Mouse (Mus musculus) bone marrow macrophage, adult 2 months (primary cell): Measurements from ENCODE around the gene Ube4a. TPM values are rescaled to one million over a fixed set of nuclear protein-coding genes. Genes with fewer than 3 reads are reported as not detected.
"Not testable (repeated sequence)": the region's sequence is repeated elsewhere in the genome, so short reads cannot be mapped to it uniquely, and the experiment has no call there.

Experiments used
- H3K27ac ChIP-seq: 2 replicates; pipeline ENCODE4 v1.5.1; 2012; ENCODE audit warnings: low read depth, low read length; ENCODE audit not compliant: insufficient read depth
- H3K4me1 ChIP-seq: 2 replicates; pipeline ENCODE4 v1.6.1; 2012; ENCODE audit warnings: low read length; ENCODE audit not compliant: control insufficient read depth, insufficient read depth
- H3K4me3 ChIP-seq: 2 replicates; pipeline ENCODE4 v1.5.1; 2012; ENCODE audit warnings: mild to moderate bottlenecking, low read length, moderate library complexity; ENCODE audit not compliant: insufficient read depth
- CTCF ChIP-seq: IDR thresholded peaks from 2 replicates; pipeline ENCODE4 v1.5.1; 2012; ENCODE audit warnings: low read depth, mild to moderate bottlenecking, low read length, moderate library complexity
- POLR2A ChIP-seq: IDR thresholded peaks from 2 replicates; pipeline ENCODE4 v1.6.1; 2012; ENCODE audit warnings: mild to moderate bottlenecking, low read depth, low read length, borderline replicate concordance
- polyA plus RNA-seq: library from polyadenylated mRNA; stranded (reverse); fragments of >200 nt; gene quantifications from 2 replicates; pipeline ENCODE4 v1.2.4, GENCODE M21; 2012; ENCODE audit not compliant: missing spikeins, insufficient read depth, insufficient read length

The Ube4a gene
- polyA plus RNA-seq, 1 experiment, result 48.0 TPM

GRCm38 (mm10) chr9:44982081-44982480 lies 16.7 kb upstream of the Ube4a start:
- TF ChIP-seq POLR2A, result no peak
- TF ChIP-seq CTCF, result no peak
- no peak overlapping the region for H3K4me3 ChIP-seq
- peaks cover 11% of the 10 kb centered on the region for H3K4me1 ChIP-seq
- H3K27ac ChIP-seq, result no peak overlapping the region

DNA sequence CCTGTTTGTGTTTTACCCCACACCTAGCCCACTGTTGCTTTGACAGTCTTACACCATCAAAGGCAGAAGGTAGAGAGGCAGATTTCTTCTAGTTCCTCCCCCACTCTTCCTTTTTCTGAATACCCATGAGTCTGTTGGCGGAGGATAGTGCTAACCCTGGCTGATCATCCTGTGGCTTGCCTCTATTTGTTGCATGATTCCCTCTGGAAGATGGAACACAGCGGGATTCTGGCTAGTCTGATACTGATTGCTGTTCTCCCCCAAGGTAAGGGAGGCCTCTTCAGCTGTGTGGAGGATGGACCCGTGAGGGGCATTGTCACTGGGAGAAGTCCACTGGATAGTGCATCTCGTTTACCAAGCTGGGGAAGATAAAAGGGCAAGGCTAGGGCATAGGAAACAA lies 16.3 kb upstream of the Ube4a start, which contains the start of gene Cd3d:
TSS of gene Cd3d (plus strand) at position 111 of the 400 bp plus-strand sequence.
- no peak within 1 kb of the TSS for H3K27ac ChIP-seq
- TF ChIP-seq POLR2A, result no peak
- TF ChIP-seq CTCF, result no peak
- H3K4me3 ChIP-seq, result no peak within 1 kb of the TSS
- peaks cover 7% of the 10 kb centered on the region for H3K4me1 ChIP-seq

DNA sequence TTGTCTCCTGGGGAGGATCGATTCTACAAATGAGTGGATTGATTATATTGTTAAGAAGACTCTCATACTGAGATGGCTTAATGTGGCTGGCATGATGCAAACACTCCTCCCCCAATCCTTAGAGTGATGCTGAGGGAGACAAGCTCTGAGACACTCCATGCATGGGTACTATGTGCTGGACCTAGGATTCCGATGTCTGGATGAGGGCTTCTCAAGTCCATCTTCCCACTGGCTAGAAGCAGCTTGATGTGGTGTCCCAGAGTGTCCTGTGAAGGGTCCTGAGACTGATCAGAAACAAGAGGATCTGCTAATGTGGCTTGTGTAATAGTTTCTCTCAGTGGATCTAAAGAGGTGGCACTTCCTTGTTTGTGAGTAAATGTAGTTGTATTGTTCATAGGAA lies 15.7 kb upstream of the Ube4a start:
- H3K4me1 ChIP-seq, result peaks cover 4% of the 10 kb centered on the region; the same call in 1 of the 2 replicates
- TF ChIP-seq POLR2A, result no peak
- no peak for TF ChIP-seq CTCF

DNA sequence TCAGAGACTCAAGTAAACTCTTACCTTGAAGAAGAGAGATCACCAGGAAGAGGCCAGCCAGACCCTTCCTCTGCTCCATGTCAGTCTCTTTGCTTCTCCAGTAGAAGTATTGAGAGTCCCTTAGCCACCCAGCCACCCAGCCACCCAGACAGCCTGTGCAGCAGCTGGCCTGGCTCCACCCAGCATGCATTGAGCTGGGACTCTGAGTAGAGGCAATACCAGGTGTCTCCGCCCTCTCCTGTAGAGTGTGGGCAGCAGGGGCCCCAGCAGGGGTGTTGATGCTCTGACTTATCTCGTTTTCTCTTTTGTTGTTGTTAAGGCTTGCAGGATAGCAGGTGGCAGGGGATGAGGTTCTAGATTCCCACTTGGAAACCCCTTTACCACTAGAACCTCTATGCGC lies 14.8 kb upstream of the Ube4a start, which contains the start of gene Cd3g:
TSS of gene Cd3g (minus strand) at position 190 of the 400 bp plus-strand sequence.
- Histone ChIP-seq H3K27ac (no peak within 1 kb of the TSS), H3K4me3 (no peak within 1 kb of the TSS), H3K4me1 (no peaks in the 10 kb centered on the region)
- TF ChIP-seq POLR2A, result no peak
- TF ChIP-seq CTCF, result no peak

More for the DNA sequence above, 15.7 kb upstream of the Ube4a start:
- Histone ChIP-seq H3K27ac (no peak overlapping the region), H3K4me3 (no peak overlapping the region)

GRCm38 (mm10) chr9:44979806-44980205 lies 14.4 kb upstream of the Ube4a start:
- no peak for TF ChIP-seq POLR2A
- no peak for TF ChIP-seq CTCF
- Histone ChIP-seq H3K4me1 (no peaks in the 10 kb centered on the region), H3K4me3 (no peak overlapping the region), H3K27ac (no peak overlapping the region)

DNA sequence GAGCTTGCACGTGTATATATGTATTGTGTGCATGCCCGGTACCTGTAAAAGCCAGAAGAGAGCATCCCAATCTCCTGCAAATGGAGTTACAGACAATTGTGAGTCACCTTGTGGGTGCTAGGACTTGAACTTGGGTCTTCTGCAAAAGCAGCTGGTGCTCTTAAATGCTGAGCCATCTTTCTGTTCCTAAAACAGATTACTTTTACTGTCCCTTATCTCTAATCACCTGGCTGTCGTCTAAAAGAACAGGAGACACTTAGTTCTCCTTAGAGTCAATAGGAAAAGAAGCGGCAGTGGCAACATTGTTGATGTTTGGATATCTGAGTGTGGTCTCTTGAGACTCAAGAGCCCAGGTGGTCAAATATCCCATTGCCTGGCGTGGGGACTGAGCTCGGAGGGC lies 12.4 kb upstream of the Ube4a start:
- Histone ChIP-seq H3K4me3 (no peak overlapping the region), H3K4me1 (no peaks in the 10 kb centered on the region), H3K27ac (no peak overlapping the region)
- no peak for TF ChIP-seq POLR2A
- no peak for TF ChIP-seq CTCF

- TF ChIP-seq POLR2A (no peak), CTCF (peak; percentile 84)
- no peak overlapping the region for H3K4me3 ChIP-seq
- H3K27ac ChIP-seq, result no peak overlapping the region
- H3K4me1 ChIP-seq, result peaks cover 4% of the 10 kb centered on the region
These were observed 4.0 kb upstream of the Ube4a start for GRCm38 (mm10) chr9:44969450-44969849.

- not testable (repeated sequence) for H3K4me1 ChIP-seq, H3K27ac ChIP-seq
These were observed 2.4 kb upstream of the Ube4a start for GRCm38 (mm10) chr9:44967763-44968162.

GRCm38 (mm10) chr9:44966815-44967242 lies 1.4 kb upstream of the Ube4a start:
- H3K27ac ChIP-seq, result no peak overlapping the region
- TF ChIP-seq CTCF, result no peak
- no peak for TF ChIP-seq POLR2A

More at GRCm38 (mm10) chr9:44967763-44968162, 2.4 kb upstream of the Ube4a start:
- H3K4me3 ChIP-seq, result not testable (repeated sequence)

GRCm38 (mm10) chr9:44965833-44966466 lies 550 bp upstream of the Ube4a start:
- peaks cover 4% of the 10 kb centered on the region for H3K4me1 ChIP-seq
- peak overlapping the region; percentile 66 for H3K4me3 ChIP-seq
- H3K27ac ChIP-seq, result 0 out of 2 replicates have a peak overlapping the region, but pooled peaks have one; percentile 16
- TF ChIP-seq POLR2A, result no peak
- TF ChIP-seq CTCF, result no peak

More at GRCm38 (mm10) chr9:44966815-44967242, 1.4 kb upstream of the Ube4a start:
- Histone ChIP-seq H3K4me3 (no peak overlapping the region), H3K4me1 (peaks cover 4% of the 10 kb centered on the region)
